Mouse (Mus musculus): ENCODE data around the gene Tex33. TPM values are rescaled to one million over a fixed set of nuclear protein-coding genes. Genes with fewer than 3 reads are reported as not detected.

Tex33 gene
- polyA plus RNA-seq, 1 experiment from 2014 or later: not detected

DNA sequence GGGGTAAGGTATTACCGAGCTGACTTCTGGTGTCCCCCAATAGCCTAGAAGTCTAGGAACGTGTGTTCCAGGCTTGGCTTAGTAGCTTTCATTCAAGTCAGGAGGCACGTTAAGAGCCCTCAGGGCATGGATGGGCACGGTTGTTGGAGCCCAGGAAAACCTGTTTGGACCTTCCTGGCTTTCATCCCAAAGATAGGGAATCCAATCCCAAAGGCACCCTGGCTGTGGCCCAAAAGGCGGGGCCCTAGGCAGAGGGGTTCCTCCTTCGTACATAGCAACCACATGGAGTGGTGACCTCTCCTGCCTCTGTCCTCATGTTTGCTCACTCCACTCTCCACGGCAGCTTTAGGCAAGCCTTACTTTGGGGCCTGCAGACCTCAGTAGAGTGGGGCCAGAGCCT is 6.7 kb upstream of the Tex33 start:
- Histone ChIP-seq H3K27me3 (replicated peaks; ENCODE audit: control insufficient read depth, insufficient read depth, low read length) (0 out of 2 replicates have a peak, but pooled peaks cover 7% of the 10 kb centered on the region), H3K9me3 (ENCODE audit: control insufficient read depth) (no peaks in the 10 kb centered on the region), H3K36me3 (ENCODE audit: control insufficient read depth, insufficient read depth) (no peaks in the 10 kb centered on the region), H3K27ac (ENCODE audit: low read depth, low read length) (no peak overlapping the region), H3K4me3 (ENCODE audit: low read depth, low read length) (no peak overlapping the region), H3K4me2 (replicated peaks; ENCODE audit: low read depth) (no peak overlapping the region; the same call in 1 of the 2 replicates), H3K4me1 (replicated peaks; ENCODE audit: control insufficient read depth, insufficient read depth, low read length) (peaks cover 8% of the 10 kb centered on the region), H3K9ac (ENCODE audit: low read depth, low read length) (no peak overlapping the region)
- TF ChIP-seq CTCF (IDR thresholded peaks at IDR 0.05; ENCODE audit: low read depth): no peak
- 71% methylated on average over 7 of the region's 7 CpGs for WGBS
- ATAC-seq: no peak

DNA sequence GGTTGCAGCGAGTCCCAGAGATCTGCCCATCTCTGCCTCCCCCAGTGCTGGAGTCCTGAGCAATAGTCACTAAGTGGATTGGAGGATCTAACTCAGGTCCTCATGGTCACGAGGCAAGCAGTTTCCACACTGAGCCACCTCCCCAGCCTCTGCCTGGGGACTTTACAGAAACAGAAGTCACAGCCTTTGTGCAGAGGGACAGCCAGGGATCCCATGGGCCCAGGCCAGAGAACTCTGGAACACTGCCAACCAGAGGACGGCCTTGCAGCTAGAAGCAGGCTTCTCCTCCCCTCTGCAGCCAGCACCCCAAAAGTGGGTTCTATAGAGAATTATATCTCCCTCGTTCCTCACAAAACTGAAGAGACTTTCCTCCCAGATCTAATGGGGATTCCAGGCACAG is 6.2 kb upstream of the Tex33 start:
- Histone ChIP-seq H3K9ac (ENCODE audit: low read depth, low read length) (no peak overlapping the region), H3K27me3 (replicated peaks; ENCODE audit: control insufficient read depth, insufficient read depth, low read length) (0 out of 2 replicates have a peak, but pooled peaks cover 7% of the 10 kb centered on the region), H3K4me3 (ENCODE audit: low read depth, low read length) (no peak overlapping the region), H3K27ac (ENCODE audit: low read depth, low read length) (no peak overlapping the region), H3K4me1 (replicated peaks; ENCODE audit: control insufficient read depth, insufficient read depth, low read length) (peaks cover 8% of the 10 kb centered on the region), H3K4me2 (replicated peaks; ENCODE audit: low read depth) (no peak overlapping the region), H3K9me3 (ENCODE audit: control insufficient read depth) (no peaks in the 10 kb centered on the region), H3K36me3 (ENCODE audit: control insufficient read depth, insufficient read depth) (no peaks in the 10 kb centered on the region)
- 58% methylated on average over 4 of the region's 4 CpGs for WGBS
- ATAC-seq: no peak
- no peak for TF ChIP-seq CTCF (IDR thresholded peaks at IDR 0.05; ENCODE audit: low read depth)

DNA sequence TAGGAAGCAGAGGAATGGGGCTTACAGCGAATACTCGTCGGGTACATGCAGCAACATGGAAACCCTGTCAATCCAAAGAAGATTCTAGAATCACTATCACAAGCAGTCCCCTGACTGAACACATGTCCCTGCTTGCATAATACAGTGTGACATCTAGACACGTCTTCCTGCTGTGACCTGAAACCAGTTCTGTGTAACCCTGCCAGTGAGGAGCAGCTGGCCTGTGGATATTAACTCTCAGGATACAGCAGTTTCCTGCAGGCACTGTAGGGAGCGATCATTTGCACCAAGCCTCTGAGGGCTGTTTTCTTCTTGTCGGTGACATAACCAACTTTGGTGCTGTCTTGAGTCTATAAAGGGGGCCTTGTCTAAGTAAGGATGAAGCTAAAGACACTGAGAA is 5.6 kb upstream of the Tex33 start:
- no peak for ATAC-seq
- H3K27me3 ChIP-seq (replicated peaks; ENCODE audit: control insufficient read depth, insufficient read depth, low read length): 0 out of 2 replicates have a peak, but pooled peaks cover 7% of the 10 kb centered on the region
- no peaks in the 10 kb centered on the region for H3K36me3 ChIP-seq (ENCODE audit: control insufficient read depth, insufficient read depth)
- no peak overlapping the region for H3K4me3 ChIP-seq (ENCODE audit: low read depth, low read length)
- no peak overlapping the region for H3K9ac ChIP-seq (ENCODE audit: low read depth, low read length)
- H3K4me2 ChIP-seq (replicated peaks; ENCODE audit: low read depth): no peak overlapping the region
- 76% methylated on average over 6 of the region's 6 CpGs for WGBS
- H3K27ac ChIP-seq (ENCODE audit: low read depth, low read length): no peak overlapping the region
- TF ChIP-seq CTCF (IDR thresholded peaks at IDR 0.05; ENCODE audit: low read depth): no peak
- H3K4me1 ChIP-seq (replicated peaks; ENCODE audit: control insufficient read depth, insufficient read depth, low read length): peaks cover 8% of the 10 kb centered on the region
- no peaks in the 10 kb centered on the region for H3K9me3 ChIP-seq (ENCODE audit: control insufficient read depth)

DNA sequence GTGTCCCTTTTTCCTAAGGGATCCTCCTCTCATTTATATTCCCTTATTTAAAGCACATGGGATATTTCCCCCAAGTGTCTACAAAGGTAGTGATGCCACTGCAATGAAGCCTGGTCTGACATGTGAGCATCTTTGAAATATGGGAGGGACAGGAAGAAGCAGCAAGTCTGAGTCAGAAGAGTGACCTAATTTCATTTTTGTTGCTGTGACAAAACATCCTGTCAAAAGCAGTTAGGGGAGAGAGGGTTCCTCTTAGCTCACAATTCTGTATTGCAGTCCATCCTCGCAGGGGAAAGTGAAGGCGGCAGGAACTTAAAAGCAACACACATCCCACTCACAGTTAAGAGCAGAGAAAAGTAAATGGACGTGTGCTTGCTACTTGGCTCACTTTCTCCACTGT is 4.9 kb downstream of the Tex33 start:
- 79% methylated on average over 3 of the region's 3 CpGs for WGBS

DNA sequence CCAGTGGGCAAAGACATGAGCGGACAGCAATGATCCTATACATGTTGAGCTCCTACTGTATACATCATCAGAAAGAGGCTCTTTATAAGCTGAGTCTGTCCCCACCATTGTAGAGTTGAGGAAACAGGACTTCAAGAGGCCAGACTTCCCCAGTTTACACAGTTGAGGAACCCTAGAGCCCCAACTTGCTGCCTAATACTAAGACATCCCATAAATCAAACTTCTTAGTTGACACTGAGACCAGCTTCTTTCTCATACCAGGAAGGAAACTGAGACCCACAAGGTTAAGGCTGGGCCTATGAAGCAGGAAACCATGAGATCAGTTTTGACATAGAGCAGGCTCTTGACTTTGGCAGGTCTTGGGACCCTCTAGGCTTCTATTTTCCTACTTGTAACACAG is 10.1 kb downstream of the Tex33 start:
- Histone ChIP-seq H3K27ac (ENCODE audit: low read depth, low read length) (no peak overlapping the region), H3K36me3 (ENCODE audit: control insufficient read depth, insufficient read depth) (no peaks in the 10 kb centered on the region), H3K4me3 (ENCODE audit: low read depth, low read length) (no peak overlapping the region), H3K4me1 (replicated peaks; ENCODE audit: control insufficient read depth, insufficient read depth, low read length) (no peaks in the 10 kb centered on the region; the same call in 1 of the 2 replicates), H3K9me3 (ENCODE audit: control insufficient read depth) (no peaks in the 10 kb centered on the region), H3K9ac (ENCODE audit: low read depth, low read length) (no peak overlapping the region), H3K27me3 (replicated peaks; ENCODE audit: control insufficient read depth, insufficient read depth, low read length) (peaks cover 35% of the 10 kb centered on the region; the same call in 1 of the 2 replicates), H3K4me2 (replicated peaks; ENCODE audit: low read depth) (no peak overlapping the region)
- no peak for ATAC-seq
- TF ChIP-seq CTCF (IDR thresholded peaks at IDR 0.05; ENCODE audit: low read depth): no peak
- WGBS: 88% methylated on average over 1 of the region's 1 CpGs

More for the DNA sequence above, 4.9 kb downstream of the Tex33 start:
- H3K4me1 ChIP-seq (replicated peaks; ENCODE audit: control insufficient read depth, insufficient read depth, low read length): no peaks in the 10 kb centered on the region
- no peak overlapping the region for H3K27ac ChIP-seq (ENCODE audit: low read depth, low read length)
- H3K4me3 ChIP-seq (ENCODE audit: low read depth, low read length): no peak overlapping the region
- TF ChIP-seq CTCF (IDR thresholded peaks at IDR 0.05; ENCODE audit: low read depth): no peak
- H3K27me3 ChIP-seq (replicated peaks; ENCODE audit: control insufficient read depth, insufficient read depth, low read length): peaks cover 45% of the 10 kb centered on the region
- H3K9ac ChIP-seq (ENCODE audit: low read depth, low read length): no peak overlapping the region
- no peaks in the 10 kb centered on the region for H3K9me3 ChIP-seq (ENCODE audit: control insufficient read depth)
- H3K36me3 ChIP-seq (ENCODE audit: control insufficient read depth, insufficient read depth): no peaks in the 10 kb centered on the region
- ATAC-seq: no peak
- no peak overlapping the region for H3K4me2 ChIP-seq (replicated peaks; ENCODE audit: low read depth)

DNA sequence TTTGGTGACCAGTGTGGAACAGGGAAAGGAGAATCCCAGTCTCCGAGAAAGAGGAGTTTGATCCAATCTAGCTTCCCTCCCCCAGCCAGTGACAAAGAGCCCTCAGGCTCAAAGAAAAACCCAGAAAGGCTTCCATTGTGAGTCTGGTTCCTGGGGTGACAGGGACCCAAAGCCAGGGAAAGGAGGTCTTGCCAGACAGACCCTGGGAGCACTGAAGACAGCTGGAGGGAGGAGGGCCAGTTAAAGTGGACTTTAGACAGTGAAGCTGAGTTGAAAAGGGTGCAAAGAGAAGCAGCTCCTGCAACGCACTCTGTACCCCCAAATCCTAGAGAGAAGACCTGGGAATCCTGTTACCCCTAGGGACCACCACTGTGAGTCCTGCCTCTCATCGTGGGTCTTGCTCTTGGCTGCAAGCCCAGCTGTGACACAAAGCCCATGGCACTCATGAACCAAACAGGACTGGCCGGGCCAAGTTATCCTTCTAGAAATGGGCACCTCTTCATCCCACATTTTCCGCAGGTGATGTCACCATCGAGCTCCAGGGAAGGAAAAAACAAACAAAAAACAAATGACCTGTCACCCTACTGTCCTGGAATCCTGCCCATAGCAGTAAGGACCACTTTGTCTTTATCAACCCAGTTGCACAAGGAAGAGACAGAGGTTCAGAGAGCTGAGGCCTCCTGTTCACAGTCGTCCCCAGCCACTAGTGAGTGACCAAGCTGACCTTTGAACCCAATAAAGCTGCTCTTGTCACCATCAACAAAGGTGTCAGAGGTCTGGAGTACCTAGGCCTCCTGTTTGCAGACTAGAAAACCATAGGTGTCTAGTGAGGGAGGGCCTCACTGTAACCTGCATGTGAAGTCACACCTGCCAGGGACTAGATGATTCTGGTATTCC is 11.2 kb downstream of the Tex33 start:
- peak; percentile 85 for ATAC-seq
- Histone ChIP-seq H3K27ac (ENCODE audit: low read depth, low read length) (peak overlapping the region; percentile 74), H3K27me3 (replicated peaks; ENCODE audit: control insufficient read depth, insufficient read depth, low read length) (peaks cover 26% of the 10 kb centered on the region; the same call in 1 of the 2 replicates), H3K4me3 (ENCODE audit: low read depth, low read length) (no peak overlapping the region), H3K9me3 (ENCODE audit: control insufficient read depth) (no peaks in the 10 kb centered on the region), H3K36me3 (ENCODE audit: control insufficient read depth, insufficient read depth) (no peaks in the 10 kb centered on the region), H3K4me2 (replicated peaks; ENCODE audit: low read depth) (no peak overlapping the region), H3K9ac (ENCODE audit: low read depth, low read length) (no peak overlapping the region), H3K4me1 (replicated peaks; ENCODE audit: control insufficient read depth, insufficient read depth, low read length) (no peaks in the 10 kb centered on the region; the same call in 1 of the 2 replicates)
- TF ChIP-seq CTCF (IDR thresholded peaks at IDR 0.05; ENCODE audit: low read depth): no peak
- WGBS: 43% methylated on average over 7 of the region's 7 CpGs
